Mouse (Mus musculus): ENCODE results near the gene Bad.

- TF ChIP-seq CTCF (conservative IDR thresholded peaks at IDR 0.05; ENCODE audit: low read length) (peak; percentile 29; the same call in 1 of the 2 replicates), POU5F1 (IDR thresholded peaks at IDR 0.05; ENCODE audit: borderline replicate concordance, low read length) (no peak)
These were observed 38.1 kb downstream of the Bad start for GRCm38 (mm10) chr19:6979486-6980380.
